Mouse (Mus musculus): ENCODE data around the gene Zbtb8a.

- TF ChIP-seq ZMIZ1 (IDR thresholded peaks at IDR 0.05; ENCODE audit: low read depth, low read length) (no peak), GATA1 (IDR thresholded peaks at IDR 0.05; ENCODE audit: low read depth, low read length) (peak; percentile 96), EP300 (IDR thresholded peaks at IDR 0.05; ENCODE audit: low read depth in 1 of 2, low read length in 2 of 2) (peak; percentile 95), POLR2A (IDR thresholded peaks at IDR 0.05; ENCODE audit: control insufficient read depth in 1 of 2, insufficient read depth in 1 of 2, low read depth in 1 of 2, low read length in 2 of 2, poor library complexity in 1 of 2) (no peak), TAL1 (IDR thresholded peaks at IDR 0.05; ENCODE audit: low read length) (peak; percentile 96), POLR2AphosphoS2 (IDR thresholded peaks at IDR 0.05; ENCODE audit: low read length) (no peak), MAX (IDR thresholded peaks at IDR 0.05; ENCODE audit: low read length) (peak; percentile 58; the same call in 1 of the 2 replicates)
Observed at GRCm38 (mm10) chr4:129416478-129416877, 38.6 kb upstream of the Zbtb8a start.

All from MEL (cell line).